Mouse (Mus musculus) megakaryocyte-erythroid progenitor cell, adult 5 weeks (primary cell): ENCODE measurements around the gene Axl. TPM values are rescaled to one million over a fixed set of nuclear protein-coding genes. Genes with fewer than 3 reads are reported as not detected.

Experiments
- polyA plus RNA-seq: library from polyadenylated mRNA; stranded (reverse); fragments of >175 nt; gene quantifications from 2 replicates; pipeline ENCODE4 v1.2.3, GENCODE M21; 2012

The Axl gene
- polyA plus RNA-seq: 2.4 TPM in 2 replicates

DNA sequence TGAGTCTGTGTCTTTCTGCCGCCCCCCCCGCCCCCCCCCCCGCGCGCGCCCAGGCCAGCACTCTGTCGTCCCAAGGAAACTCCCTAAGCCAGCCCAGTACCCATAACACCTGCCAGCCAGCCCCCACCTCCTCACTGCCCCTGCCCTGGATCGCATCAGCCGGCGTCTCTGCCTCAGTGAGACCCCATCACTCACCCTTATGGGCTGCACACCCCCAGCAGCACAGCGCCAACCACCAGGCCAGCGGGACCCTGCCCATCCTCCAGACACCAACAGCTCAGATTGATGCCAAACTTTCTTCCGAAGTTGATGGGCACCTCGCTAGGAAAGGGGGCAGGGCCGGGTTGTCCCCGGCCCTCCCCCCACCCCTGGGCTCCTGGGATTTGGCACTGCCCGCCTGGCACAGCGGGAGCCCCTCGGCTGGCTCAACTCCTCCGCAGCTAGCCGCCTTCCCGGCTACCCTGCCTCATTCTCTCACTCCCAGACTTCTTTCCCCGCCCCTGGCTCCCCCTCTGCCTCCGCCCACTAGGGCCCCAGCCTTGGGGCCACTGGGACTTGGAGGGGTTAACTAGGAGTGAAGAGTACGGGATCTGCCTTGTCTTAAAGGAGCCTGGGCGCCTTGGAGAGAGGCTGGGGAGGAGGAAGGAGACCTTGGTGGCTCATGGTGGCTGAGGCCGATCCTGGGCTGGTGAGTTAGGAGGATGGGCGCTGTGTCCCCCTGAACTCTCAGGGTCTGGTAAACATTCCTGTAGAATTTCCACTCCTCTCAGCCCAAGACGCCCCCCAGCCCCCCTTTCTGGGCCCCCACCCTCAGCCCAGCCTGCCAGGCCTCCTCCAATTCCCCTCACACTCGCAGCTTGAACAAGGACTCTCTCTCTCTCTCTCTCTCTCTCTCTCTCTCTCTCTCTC, at the start of gene Axl:
TSS of gene Axl (minus strand) at position 486 of the 909 bp plus-strand sequence.

DNA sequence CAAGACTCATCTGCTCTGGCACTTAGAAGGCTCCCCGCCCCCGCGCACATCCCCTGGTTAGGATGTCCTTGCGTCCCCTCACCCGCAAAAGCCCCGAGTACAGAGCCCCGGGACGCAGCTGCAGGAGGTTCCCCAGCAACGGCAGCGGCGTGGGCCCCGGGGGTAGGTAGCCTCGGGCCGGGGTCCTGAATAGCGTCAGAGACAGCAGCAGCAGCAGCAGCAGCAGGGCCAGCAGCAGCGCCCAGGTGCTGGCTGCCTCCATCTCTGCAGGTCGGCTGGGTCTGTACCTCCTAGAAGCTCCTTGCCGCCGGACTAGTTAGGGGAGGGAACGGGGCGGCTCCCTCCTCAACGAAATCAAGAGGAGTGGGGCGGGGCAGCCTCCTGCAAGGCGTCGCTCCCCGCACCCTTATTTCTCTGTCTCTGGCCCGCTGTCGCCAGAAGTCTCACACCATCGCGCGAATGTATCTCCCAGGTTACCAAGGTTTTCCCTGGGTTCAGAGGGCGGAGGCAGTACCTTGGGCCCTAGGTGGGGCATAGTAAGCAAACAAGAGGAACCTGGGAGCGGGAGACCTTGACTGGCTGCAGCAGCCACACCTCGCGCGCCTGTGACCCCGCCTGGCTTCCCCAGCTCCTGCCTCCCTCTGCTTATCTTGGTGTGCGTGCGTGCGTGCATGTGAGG, 27.9 kb upstream of the Axl start, which contains the start of gene Cyp2s1:
TSS of gene Cyp2s1 (minus strand) at position 673 of the 679 bp plus-strand sequence.

DNA sequence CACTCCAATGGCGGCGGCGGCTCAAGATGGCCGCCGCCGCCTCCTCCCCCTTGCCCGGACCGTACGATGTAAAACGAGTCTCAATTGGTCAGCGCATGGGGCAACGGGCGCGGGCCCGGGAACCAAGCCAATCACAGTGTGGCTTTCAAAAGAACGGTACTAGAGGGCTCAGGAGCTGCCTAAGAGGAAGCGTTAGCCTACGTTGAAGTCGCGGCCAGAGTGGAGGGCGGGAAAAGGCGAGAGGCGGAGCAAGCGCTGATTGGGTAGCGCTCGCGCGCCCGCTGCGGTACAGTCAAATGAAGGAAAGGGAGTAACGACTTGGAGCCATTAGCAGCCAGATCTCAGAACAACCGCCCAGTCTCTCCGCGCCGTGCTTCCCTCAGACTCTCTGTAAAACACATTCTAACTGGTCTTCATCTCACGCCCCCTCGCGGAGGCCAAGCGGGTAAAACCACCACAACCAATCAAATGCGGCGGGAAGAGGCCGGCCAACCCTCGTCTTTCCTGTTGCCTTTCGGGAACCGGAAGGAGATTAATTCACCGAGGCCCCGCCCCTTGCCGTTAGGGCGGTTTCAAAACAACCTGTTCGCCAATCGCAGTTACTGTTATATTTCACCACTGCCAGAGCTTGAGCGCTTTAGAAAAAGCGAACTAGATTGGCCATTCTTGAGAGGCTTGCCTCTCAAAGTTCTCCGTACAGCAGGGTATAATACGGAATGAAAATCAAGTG, 33.6 kb downstream of the Axl start, which contains the start of gene Hnrnpul1:
TSS of gene Hnrnpul1 (minus strand) at position 20 of the 730 bp plus-strand sequence.

DNA sequence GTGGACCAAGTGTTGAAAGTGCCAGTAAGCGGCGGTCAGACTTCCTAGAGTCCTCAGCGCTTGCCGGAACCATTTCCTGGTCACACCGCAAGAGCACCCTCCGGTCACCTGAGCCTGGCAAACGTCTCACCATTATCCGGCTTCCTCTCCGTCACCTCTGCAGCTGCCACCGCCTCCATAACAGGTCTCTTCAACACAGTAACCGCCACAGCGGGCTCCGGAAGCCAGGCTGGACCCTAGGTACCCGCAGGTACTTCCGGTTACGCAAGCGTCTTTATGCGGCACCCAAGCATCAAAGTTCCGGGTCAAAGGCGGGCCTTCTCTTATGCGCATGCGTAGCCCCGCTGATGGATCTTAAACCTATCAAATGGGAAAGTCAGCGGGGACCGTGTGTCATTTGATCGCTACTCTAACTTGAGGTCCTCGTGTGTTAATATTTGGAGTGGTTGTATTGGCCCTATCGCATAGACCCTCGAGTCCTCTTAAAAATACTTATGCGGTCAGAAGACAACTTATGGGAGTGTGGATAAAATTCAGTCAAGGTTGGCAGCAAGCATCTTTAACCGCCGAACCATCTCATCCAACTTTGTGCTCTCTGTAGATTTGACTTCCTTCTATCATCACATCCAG, 69.6 kb downstream of the Axl start, which contains the start of gene Ccdc97:
TSS of gene Ccdc97 (minus strand) at position 301 of the 630 bp plus-strand sequence.

Other genes with a start within 250 kb of the Axl start
- 0.04 TPM in 1 of 2 replicates, not detected in the other for gene Ceacam2, start 248.8 kb downstream of the Axl start, polyA plus RNA-seq
- not detected in 2 replicates for gene Erich4, start 172.8 kb downstream of the Axl start, polyA plus RNA-seq
- gene Dmac2, start 169.3 kb downstream of the Axl start, polyA plus RNA-seq: 46.7 and 53.3 TPM in 2 replicates
- 23.4 and 41.7 TPM in 2 replicates for gene B3gnt8, start 162.1 kb downstream of the Axl start, polyA plus RNA-seq
- gene Bckdha, start 129.7 kb downstream of the Axl start, polyA plus RNA-seq: 101 TPM in 2 replicates
- 342 and 378 TPM in 2 replicates for gene Exosc5, start 129.5 kb downstream of the Axl start, polyA plus RNA-seq
- gene Tmem91, start 113.5 kb downstream of the Axl start, polyA plus RNA-seq: 0.66 and 0.83 TPM in 2 replicates
- gene B9d2, start 107.9 kb downstream of the Axl start, polyA plus RNA-seq: 95.6 and 108 TPM in 2 replicates
- 1,389 and 1,401 TPM in 2 replicates for gene Tgfb1, start 101.7 kb downstream of the Axl start, polyA plus RNA-seq
- 84.5 and 100 TPM in 2 replicates for gene Ccdc97, start 69.6 kb downstream of the Axl start, polyA plus RNA-seq
- gene Hnrnpul1, start 33.9 kb downstream of the Axl start, polyA plus RNA-seq: 270 and 280 TPM in 2 replicates
- 0.13 and 0.26 TPM in 2 replicates for gene Cyp2s1, start 28.2 kb upstream of the Axl start, polyA plus RNA-seq
- gene Cyp2b10, start 108.9 kb upstream of the Axl start, polyA plus RNA-seq: not detected in 2 replicates